Mouse (Mus musculus): ENCODE measurements around the gene Six5.

Six5 gene

DNA sequence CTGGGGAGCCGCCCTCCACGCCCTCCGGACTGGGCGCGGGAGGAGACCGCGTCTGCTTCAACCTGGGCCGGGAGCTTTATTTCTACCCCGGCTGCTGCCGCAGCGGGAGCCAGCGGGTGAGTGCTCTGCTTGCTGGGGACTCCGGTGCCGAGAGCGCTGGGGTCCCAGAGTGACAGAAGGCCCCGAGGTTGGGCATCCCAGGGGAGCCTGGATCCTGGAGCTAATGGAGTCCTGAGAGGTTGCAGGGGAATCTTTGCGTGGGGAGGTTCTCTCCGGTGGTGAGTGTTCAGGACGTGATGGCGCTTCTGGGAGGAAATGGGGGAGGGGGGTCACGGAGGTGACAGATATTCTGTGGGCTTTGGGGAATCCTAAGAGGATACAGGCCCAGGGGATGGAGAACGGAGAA lies 17.8 kb upstream of the Six5 start:
- peak; percentile 30 for DNase-seq

DNA sequence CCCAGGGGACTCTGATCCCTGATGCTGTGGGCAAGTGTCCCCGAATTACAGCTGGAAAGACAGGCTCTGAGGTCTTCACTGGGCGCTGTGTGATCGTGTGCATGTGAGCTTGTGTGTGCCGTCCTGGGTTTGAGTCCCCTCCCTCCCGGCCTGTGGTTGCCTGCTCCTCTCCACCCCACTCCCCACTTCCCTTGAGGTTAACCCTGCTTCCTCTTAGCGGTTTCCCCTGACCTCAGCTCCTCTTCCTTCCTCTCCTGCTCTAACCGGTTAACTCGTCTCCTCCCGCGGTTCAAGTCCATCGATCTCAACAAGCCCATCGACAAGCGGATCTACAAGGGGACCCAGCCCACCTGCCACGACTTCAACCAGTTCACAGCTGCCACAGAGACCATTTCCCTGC lies 16.6 kb upstream of the Six5 start:
- DNase-seq = no peak

DNA sequence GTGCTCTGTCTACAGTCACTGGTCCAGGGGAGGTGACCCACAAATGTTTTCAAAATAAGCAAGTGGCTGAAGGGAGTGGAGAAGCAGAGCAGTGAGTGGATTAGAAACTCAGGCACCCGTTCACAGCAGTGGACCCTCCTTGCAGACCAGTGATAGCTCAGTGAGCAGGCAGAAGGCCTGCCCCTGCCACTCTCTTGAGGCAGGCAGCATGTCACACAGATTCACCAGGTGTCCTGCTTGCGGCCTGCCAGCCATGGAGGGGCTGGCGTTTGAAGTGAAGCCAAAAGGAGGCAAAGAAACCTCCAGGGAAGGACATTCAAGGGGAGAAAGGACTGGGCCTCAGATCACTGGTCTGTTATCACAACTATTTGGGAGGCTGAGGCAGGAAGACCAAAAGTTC lies 15.7 kb upstream of the Six5 start:
- no peak for DNase-seq

DNA sequence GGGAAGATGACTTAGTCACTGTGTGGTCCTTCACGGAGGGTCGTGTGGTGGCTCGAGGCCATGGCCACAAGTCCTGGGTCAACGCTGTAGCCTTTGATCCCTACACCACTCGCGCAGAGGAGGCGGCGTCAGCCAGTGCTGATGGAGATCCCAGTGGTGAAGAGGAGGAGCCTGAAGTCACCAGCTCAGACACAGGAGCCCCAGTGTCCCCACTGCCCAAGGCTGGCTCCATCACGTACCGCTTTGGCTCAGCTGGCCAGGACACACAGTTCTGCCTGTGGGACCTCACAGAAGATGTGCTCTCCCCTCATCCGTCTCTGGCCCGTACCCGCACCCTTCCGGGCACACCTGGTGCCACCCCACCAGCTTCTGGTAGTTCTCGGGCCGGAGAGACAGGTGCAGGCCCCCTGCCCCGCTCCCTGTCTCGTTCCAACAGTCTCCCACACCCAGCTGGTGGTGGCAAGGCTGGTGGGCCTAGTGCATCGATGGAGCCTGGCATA lies 13.9 kb upstream of the Six5 start:
- DNase-seq = no peak

DNA sequence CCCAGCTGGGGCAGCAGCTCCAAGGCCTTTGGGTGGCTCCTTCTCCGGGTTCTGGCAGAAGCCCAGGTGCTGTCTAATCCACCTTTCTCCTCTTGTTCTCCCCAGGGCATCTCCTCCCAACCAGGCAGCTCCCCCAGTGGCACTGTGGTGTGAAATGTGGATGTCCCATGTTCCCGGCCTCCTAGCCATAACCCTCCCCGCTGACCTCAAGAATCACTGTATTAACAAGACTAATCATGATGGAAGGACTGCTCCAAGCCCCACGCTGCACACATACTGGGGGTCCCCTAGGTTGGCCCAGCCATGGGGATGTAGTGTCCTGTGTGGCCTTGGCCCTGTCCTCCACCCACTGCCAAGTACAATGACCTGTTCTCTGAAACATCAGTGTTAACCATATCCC lies 12.2 kb upstream of the Six5 start:
- no peak for DNase-seq

DNA sequence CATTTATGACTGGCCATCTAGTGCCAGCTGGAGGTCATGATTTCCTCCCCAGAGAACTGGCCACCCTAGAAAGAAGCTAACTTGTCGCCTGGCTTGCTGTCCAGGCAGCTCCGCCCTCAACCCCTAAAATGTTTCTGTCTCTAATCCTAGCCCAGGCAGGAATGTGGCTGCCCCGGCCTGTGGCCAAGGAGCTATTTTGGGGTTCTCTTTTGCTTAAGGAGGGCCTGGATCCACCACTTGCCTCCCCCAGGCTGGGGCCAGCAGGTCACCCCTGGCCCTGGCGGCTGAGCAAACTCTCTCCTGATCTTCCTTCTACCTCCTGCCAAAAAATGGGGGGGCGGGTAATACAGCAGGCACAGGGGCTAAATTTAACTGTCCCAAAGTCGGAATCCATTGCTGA lies 11.3 kb upstream of the Six5 start:
- DNase-seq = no peak

DNA sequence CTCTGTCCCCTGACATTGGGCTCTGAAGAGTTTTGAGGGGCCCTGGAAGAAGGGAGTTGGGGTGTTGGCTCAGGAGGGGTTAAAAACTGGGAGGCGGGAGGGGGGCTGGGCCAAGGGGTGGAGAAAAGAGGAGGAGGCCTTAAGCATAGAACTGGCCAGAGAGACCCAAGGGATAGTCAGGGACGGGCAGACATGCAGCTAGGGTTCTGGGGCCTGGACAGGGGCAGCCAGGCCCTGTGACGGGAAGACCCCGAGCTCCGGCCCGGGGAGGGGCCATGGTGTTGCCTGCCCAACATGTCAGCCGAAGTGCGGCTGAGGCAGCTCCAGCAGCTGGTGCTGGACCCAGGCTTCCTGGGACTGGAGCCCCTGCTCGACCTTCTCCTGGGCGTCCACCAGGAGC lies 10.7 kb upstream of the Six5 start, which contains the start of gene Dmpk:
TSS of gene Dmpk (plus strand) at position 149 of the 400 bp plus-strand sequence.
- DNase-seq = no peak

DNA sequence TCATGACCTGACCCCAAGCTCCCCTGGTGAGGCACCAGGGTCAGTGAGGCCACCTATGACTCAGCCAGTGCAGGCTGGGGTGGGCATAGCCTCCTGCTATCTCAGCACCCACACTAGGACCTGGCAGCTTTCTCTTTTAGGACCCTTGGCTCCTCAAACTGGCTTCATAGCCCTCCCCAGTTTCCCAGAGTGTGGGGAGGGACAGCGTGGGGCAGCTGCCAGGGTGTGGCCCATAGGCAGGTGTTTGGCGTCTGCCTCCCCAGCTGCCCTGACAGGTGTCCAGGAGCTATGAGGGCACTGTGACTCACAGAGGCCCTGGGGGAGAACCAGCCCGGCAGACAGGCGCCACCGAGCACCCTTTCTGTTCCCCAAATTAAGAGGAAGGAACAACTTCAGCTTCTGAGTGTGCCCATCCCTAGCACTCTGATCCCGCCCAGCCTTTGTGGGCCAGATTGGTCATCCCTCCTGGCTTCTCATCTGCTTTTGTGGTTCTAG lies 10.1 kb upstream of the Six5 start:
- no peak for DNase-seq

DNA sequence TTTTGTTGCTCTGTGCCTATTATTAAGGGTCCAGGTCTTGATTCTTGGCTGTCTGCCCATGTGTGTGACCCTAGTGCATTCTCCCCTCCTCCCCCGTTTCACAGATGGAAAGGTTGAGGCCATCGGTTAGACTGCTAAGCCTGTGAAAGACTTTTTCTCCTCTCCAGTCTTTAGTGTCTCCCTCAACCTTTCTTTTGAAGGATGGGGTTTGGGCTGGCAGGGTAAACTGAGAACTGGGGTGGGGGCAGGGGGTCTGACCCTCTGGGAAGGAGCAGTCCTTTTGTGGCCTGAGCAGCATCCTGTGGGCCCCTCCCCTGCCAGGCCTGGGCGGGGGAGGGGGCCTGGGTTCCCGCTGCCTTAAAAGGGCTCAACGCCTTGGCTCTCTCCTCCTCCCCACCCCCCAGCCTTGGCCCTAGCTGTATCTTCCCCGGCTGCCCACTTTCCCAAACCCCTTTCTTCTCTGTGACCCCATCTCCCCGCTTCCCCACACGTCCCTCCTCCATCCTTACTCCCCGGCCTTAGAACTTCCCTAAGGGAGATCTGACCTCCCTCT lies 9.4 kb upstream of the Six5 start:
- no peak for DNase-seq

DNA sequence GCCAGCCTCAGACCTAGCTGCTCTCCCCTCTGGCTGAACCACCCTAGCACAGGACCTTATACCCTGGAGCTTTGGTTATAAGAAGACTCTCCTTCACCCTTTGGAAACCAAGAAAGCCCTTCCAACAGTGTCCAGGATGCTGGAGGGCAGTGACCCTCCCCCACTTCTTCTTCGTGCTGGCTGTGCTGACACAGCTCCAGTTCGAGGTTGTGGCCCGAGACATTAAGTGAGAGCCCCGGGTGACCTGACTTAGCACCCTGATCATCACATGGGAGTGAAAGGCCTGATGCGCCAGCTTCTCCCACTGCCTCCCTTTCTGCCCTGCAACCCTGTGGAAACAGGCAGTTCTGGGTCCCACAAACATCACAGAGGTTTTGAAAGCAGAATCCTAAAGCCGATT lies 8.9 kb upstream of the Six5 start:
- no peak for DNase-seq

DNA sequence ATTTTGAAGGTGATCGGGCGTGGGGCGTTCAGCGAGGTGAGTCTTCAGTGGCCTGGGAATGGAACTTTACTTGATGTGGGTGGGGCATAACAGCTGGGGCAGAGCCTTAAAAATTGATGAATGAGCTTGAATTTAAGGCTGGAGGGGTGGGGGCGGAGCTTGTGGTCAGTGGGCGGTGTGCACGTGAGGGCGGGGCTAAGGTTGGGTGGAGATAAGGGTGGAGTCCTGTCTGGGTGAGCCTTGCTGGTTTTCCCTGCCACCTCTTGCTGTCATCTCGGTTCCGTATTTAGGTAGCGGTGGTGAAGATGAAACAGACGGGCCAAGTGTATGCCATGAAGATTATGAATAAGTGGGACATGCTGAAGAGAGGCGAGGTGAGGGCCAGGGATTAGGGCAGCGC lies 8.4 kb upstream of the Six5 start:
- peak; percentile 72 for DNase-seq

DNA sequence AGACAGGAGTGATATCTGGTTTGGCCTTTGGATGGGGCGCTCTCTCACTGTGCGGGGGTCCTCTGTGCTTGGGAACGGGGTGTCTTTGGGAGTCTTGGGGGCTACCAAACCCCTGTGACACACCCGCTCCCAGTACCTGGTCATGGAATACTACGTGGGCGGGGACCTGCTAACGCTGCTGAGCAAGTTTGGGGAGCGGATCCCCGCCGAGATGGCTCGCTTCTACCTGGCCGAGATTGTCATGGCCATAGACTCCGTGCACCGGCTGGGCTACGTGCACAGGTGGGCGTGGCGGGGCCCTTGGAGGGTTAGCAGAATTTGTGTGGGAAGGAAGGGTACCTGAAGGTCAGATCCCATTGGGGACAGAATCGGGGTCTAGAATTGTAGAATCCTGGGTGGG lies 7.6 kb upstream of the Six5 start:
- DNase-seq = no peak

DNA sequence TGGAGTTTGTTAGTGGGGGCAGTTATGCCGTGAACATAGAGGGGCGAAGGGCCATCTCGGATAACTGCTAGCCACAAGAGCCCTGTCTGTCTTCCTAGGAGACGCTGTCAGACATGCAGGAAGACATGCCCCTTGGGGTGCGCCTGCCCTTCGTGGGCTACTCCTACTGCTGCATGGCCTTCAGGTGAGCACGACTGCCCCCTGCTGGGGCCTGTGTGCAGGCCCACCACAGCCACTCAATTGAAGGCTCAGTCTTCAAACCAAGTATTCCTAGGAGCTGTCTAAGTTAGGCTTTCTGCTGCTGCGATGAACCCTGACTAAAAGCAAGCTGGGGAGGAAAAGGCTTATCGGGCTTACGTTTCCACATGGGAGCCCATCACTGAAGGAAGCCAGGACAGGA lies 5.6 kb upstream of the Six5 start:
- peak; percentile 83 for DNase-seq

DNA sequence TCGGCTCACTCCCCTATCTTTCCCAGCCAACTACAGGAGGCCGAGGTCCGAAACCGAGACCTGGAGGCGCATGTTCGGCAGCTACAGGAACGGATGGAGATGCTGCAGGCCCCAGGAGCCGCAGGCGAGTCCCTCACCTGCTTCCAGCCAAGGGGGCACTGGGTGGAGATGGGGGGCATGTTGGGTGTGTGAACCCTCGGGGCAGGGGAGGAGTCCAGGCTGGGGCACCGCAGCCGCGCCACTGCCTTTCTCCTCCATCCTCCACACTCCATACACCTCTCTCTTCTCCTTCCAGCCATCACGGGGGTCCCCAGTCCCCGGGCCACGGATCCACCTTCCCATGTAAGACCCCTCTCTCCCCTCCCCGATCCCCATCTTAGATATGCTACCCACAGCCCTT lies 2.5 kb upstream of the Six5 start:
- DNase-seq = no peak

DNA sequence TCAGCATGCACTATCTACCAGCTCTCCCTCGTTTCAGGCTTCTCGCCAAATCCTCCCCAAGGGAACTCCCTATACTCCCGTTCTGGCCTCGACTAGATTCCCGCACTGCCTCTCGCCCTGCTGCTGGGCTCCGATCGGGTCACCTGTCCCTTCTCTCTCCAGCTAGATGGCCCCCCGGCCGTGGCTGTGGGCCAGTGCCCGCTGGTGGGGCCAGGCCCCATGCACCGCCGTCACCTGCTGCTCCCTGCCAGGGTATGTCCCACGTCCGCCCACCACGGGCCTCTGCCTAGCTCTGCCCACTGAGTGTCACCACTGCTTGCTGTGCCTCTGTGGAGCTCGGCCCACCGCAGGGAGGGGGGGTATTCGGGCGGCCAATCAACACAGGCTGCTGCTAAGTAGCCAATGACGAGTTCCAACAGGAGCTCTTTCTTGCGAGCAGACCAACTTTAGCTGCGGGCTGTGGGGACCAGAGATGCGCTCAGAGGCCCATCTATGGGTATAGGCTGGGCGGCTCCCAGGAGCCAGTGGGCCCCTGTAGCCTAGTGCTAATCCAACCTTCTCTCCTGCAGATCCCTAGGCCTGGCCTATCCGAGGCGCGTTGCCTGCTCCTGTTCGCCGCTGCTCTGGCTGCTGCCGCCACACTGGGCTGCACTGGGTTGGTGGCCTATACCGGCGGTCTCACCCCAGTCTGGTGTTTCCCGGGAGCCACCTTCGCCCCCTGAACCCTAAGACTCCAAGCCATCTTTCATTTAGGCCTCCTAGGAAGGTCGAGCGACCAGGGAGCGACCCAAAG lies 1.8 kb upstream of the Six5 start:
- peak; percentile 86 for DNase-seq

DNA sequence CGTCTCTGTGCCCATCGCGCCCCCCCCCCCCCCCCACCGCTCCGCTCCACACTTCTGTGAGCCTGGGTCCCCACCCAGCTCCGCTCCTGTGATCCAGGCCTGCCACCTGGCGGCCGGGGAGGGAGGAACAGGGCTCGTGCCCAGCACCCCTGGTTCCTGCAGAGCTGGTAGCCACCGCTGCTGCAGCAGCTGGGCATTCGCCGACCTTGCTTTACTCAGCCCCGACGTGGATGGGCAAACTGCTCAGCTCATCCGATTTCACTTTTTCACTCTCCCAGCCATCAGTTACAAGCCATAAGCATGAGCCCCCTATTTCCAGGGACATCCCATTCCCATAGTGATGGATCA lies 1.2 kb upstream of the Six5 start:
- DNase-seq = peak; percentile 89

DNA sequence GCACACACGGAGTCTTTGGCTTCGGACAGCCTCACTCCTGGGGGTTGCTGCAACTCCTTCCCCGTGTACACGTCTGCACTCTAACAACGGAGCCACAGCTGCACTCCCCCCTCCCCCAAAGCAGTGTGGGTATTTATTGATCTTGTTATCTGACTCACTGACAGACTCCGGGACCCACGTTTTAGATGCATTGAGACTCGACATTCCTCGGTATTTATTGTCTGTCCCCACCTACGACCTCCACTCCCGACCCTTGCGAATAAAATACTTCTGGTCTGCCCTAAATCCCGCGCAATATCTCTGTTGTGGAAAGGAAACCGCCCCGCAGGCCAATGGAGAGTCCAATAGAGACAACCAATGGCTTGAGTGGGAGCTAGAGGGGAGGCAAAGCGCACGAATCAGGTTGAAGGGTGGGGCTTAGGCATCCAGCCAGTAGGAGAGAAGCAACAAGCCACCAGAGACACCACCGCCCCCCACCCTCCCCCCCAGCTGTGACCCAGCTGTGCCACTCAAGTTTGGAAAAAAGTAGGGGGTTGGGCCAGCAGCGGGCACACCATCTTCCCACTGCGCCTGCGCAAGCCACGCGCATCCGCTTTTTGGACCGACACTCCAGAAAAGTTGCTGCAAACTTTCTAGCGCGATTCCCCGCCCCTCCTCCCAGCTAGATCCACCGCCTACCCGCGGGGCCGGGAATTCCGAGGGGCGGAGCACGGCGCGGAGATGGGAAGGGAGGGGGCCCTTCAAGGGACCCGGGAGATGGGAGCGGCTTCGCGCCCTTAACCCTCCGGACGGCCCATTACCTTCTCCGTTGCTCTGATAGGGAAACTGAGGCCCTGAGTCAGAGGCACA lies 633 bp upstream of the Six5 start:
- peak; percentile 98 for DNase-seq

DNA sequence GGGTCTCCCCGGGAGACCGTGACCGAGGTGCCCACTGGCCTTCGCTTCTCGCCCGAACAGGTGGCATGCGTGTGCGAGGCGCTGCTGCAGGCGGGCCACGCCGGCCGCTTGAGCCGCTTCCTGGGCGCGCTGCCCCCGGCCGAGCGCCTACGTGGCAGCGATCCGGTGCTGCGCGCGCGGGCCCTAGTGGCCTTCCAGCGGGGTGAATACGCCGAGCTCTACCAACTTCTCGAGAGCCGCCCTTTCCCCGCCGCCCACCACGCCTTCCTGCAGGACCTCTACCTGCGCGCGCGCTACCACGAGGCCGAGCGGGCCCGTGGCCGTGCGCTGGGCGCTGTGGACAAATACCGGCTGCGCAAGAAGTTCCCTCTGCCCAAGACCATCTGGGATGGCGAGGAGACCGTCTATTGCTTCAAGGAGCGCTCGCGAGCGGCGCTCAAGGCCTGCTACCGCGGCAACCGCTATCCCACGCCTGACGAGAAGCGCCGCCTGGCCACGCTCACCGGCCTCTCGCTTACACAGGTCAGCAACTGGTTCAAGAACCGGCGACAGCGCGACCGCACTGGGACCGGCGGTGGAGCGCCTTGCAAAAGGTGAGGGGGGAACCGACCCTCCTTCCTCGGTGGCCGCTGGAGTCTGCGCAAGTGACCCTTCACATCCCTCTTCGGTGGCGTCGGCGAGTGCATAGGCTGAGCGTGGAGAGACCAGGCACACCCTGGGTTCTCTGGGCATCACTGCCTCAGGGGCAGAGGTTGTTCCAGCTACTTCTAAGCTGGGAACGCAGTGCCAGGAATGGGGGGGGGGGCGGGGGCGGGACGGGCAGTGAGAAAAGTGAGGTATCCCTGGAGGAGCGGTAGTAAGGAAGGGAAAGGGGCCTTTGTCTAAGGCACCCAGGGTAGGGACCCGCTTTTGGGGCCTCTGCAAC lies 694 bp downstream of the Six5 start:
- peak; percentile 71 for DNase-seq

DNA sequence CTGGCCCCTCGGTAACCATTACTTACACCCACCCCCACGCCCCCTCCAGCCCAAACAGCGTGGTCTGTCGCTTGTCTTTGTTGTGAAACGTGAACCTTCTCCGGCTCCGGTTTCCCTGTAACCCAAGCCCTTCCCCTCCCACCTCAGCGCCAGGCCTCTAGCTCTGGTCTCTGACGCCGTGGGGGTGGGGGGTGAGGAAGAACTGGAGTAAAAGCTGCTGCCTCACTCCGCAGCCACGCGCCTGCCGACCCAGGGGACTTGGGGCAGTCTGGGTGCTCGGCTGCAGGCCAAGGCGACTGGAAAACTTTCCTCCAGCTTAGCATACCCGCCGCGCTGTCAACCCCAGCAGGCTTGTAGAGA lies 1.3 kb downstream of the Six5 start:
- DNase-seq = peak; percentile 91

DNA sequence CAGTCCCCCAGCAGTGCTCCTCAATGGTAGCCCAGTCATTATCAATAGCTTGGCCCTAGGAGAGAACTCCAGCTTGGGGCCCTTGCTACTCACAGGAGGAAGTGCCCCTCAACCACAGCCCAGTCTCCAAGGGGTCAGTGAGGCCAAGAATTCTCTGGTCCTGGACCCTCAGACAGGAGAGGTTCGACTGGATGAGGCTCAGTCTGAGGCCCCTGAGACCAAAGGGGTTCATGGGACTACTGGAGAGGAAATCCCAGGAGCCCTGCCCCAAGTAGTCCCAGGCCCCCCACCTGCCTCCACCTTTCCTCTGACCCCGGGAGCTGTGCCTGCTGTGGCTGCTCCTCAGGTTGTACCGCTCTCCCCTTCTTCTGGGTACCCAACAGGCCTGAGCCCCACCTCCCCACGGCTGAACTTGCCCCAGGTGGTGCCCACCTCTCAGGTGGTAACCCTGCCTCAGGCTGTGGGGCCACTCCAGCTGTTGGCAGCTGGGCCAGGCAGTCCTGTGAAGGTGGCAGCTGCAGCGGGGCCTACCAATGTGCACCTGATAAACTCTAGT lies 2.1 kb downstream of the Six5 start:
- no peak for DNase-seq

DNA sequence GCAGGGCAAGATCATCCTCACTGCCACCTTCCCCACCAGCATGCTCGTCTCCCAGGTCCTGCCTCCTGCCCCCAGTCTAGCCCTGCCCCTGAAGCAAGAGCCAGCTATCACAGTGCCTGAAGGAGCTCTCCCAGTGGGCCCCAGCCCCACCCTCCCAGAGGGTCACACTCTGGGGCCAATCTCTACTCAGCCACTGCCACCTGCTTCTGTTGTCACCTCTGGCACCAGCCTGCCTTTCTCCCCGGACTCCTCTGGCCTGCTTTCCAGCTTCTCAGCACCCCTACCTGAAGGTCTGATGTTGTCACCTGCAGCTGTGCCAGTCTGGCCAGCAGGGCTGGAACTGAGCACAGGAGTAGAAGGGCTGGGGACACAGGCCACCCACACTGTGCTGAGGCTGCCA lies 2.8 kb downstream of the Six5 start:
- no peak for DNase-seq

DNA sequence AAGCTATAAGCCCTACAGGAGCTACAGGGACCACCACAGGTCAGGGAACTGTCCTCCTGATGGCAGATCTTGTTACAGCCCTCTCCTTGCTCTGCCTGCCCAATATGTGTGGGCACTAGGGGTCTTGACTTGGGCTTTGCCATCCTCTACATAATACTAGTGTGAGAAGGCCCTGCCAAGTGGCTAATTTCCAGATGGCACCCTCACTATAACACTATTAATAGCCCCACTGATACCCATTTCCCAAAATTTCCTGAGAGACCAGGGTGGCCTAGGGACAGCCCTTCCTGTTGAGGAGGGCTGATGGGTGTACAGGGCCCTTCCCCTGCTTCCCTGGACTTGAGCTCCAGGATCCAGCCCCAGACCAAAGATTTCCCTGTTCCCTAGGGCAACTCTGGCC lies 3.5 kb downstream of the Six5 start:
- DNase-seq = no peak
